Mouse (Mus musculus) kidney, adult 2 months (tissue): Measurements from ENCODE around the gene Wdr59.

Source experiments
- CTCF ChIP-seq: fragments of 200-500 bp; conservative IDR thresholded peaks from 2 replicates; pipeline ENCODE4 v1.5.1; 2011; ENCODE audit warnings: low read depth, mild to moderate bottlenecking, control low read depth, low read length, moderate library complexity, mixed read lengths; ENCODE audit not compliant: insufficient read depth, insufficient read length
- POLR2A ChIP-seq: fragments of 200-500 bp; IDR thresholded peaks from one replicate; pipeline ENCODE4 v1.6.1; 2011; ENCODE audit warnings: low read depth, low read length, control low read depth

GRCm38 (mm10) chr8:111464526-111464925 lies 57.4 kb downstream of the Wdr59 start:
- TF ChIP-seq CTCF, result no peak
- no peak for TF ChIP-seq POLR2A
